Mouse (Mus musculus) kidney, postnatal 25 days (tissue): Measurements from ENCODE around the gene Tbc1d4.
"Not testable (repeated sequence)": the region's sequence is repeated elsewhere in the genome, so short reads cannot be mapped to it uniquely, and the experiment has no call there.

Source experiments
- DNase-seq, 2 experiments: peaks; one replicate each; pipeline ENCODE4 v3.0.0; 2021; ENCODE audit warnings: mixed read lengths in 2 of 2

Gene Tbc1d4

DNA sequence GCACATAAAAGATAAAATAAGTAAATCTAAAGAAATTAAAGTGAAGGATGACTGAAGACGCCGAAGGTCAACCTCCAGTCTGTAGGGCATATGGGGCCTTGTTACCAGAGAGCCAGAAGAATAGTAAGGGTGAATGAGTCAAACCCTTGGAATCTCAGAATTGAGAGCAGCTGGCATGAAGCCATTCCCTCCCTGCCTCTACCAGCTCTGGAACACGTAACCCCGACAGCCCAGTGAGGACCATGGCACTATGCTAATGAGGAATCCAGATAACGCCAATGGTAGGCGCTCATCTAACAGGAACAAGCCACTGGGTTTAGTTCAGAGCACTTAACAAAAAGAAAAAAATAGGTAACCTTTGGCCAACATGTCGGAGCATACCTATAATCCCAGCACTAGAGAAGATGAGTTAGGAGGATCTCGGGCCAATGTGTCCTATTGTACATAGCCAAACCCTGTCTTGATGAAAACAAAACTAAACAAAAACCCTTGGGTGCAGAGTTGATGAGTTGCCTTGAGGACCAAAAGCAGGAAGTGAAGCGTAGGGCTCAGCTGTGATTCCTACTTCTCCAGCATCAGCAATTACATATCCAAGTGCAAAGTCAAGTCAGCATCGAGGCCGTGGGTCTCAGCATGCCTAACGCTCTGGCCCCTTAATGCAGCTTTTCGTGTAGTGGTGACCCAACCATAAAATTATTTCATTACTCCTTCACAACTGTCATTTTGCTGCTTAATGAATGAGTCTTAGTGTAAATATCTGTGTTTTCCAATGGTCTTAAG lies 13.5 kb downstream of the Tbc1d4 start:
- peak; percentile 26 to 49 for DNase-seq

DNA sequence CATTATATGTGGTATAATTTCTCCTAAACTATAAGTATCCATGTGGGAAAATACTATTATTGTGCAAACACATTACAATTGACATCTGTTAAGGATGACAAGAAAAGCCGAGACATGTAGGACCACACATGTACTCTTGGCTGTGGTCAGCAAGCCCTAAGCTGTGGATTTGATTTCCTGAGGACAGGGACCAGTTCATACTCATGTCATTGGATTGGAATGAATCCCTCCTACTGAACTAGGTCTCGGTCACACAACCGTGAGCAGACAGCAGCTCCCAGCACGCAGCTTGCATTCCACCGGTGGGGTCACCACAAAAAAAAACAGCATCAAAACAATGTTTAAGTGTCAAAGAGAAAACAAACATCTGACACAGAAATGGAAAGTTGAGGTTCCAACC lies 15.0 kb downstream of the Tbc1d4 start:
- DNase-seq = no peak

DNA sequence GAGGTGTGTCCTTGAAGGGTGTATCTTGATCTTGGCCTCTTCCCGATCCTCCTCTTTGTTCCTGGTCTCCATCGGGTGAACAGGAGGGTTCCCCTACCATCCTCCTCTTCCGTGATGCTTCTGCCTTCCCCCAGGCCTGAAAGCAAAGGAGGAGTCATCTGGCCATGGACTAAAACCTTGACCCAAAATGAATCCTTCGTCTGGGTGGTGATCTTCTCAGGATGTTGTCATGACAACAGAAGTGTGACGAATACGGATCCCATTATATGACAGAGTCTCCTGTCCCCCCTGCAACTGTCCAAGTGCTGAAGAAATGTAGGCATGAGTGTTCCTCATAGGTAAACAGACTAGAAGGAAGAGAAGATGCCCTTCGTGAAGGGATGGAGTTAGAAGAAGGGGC lies 15.7 kb downstream of the Tbc1d4 start:
- DNase-seq = no peak

GRCm38 (mm10) chr14:101591101-101591500 lies 17.9 kb downstream of the Tbc1d4 start:
- DNase-seq = no peak

DNA sequence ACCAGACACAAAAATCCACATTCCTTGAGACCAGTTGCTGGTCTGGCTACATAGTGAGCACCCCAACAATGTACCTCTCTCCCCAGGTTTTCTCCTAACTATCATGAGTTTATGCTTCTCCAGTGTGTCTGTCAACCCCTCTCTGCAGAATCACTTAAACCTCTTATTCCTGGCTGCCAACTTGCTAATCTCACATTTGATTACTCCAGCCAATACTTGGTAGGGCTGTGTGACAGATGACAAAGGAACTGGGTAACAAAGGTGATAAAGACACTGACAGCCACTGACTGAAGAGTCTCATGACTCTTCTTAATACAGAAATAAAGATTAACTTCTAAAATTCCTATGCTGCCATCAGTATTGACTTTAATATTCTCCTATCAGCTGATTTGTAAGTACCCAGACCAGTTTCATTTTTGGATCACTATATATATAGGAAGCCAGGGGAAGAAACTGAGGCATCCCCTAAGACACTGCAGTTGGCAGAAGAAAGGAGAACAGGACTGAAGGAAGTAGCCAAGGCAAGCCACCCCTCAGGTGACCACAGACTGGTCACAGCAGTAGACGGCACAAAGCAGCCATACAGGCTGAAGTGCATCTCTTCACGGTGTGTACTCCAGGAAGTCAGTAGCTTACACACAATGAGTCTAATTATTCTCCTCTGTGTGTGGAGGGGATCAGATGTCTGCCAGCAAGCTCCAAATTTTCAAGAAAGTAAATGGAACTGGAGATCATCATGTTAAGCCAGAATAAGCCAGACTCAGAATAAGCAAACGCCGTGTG lies 20.6 kb downstream of the Tbc1d4 start:
- DNase-seq = not testable (repeated sequence)

DNA sequence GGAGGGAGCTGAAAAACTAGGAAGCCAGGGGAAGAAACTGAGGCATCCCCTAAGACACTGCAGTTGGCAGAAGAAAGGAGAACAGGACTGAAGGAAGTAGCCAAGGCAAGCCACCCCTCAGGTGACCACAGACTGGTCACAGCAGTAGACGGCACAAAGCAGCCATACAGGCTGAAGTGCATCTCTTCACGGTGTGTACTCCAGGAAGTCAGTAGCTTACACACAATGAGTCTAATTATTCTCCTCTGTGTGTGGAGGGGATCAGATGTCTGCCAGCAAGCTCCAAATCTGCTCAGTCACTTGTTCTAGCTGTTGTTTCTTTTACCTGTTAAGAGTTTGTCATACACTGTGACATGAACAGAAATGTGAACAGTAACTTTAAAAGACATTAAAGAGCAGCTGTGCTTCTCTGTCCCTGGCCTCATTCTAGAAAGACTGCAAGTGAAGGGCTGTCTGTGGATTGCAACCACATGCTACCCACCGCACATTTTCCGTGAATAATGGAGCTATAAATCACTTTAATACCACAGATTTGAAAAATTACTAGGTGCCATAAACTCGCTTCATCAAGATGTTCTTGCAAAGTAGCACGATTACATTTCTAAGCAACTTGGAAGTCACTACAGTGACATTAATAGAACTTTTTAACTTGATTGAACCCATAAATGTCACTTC lies 21.5 kb downstream of the Tbc1d4 start:
- not testable (repeated sequence) for DNase-seq

DNA sequence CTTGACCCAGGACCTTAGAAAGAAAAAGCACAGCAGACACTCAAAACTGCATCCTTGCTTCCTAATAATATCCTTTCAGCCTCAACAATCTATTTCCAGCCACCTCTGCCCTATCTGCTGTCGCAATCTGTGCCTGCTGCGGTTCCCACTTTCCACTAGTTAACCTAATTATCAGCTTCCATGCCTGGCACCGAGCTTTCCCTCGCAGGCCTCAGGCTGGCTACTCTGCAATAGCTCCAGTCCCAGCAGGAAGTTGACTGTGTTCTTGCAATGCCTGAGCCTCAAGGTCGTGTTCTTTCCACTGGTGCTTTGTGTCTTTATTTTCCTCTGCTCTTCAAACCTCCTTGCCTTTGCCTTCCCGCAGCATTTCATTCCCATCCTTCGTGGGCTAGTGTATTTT lies 22.9 kb downstream of the Tbc1d4 start:
- peak; percentile 30 to 79 for DNase-seq

- DNase-seq = no peak
These were observed 33.3 kb downstream of the Tbc1d4 start for GRCm38 (mm10) chr14:101575651-101576050.

DNA sequence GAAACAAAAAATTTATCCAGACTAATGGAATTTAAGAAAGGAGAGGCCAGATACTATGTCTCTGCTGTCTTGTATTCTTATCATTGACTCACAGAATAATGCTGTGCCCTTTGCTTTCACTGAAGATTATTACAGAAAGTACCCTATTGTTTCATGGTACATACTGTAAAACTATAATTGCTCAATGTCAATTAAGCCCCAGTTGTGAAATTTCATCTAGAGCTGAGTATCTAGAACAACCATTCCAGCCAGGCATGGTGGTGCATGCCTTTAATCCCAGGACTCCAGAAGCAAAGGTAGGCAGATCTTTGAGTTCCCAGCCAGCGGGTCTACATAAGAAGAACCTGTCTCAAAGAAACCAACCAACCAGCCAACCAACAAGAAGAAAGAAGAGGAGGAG lies 34.5 kb downstream of the Tbc1d4 start:
- DNase-seq = no peak

DNA sequence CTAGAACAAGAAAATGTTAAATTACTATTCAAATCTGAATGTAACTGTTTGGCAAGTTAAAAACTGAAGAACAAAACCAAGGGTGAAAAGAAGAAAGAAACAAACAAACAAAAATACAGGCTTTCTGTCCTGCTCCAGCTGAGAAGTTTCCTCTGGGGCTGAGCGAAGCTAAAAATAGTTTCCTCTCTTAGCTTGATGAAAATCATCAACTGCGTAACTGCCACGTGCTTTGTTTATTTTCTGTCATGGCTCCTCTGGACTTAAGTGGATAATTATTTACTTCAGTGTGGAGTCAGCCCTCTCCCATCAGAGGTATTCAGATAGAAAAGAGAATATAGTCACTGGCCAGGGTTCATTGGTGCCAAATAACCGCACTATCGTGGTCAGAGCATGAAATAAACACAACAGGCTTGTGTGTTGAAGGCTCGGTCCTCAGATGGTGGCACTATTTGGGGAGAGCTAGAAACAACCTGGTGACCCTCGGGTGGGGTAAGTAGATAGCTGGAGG lies 35.8 kb downstream of the Tbc1d4 start:
- DNase-seq = no peak

DNA sequence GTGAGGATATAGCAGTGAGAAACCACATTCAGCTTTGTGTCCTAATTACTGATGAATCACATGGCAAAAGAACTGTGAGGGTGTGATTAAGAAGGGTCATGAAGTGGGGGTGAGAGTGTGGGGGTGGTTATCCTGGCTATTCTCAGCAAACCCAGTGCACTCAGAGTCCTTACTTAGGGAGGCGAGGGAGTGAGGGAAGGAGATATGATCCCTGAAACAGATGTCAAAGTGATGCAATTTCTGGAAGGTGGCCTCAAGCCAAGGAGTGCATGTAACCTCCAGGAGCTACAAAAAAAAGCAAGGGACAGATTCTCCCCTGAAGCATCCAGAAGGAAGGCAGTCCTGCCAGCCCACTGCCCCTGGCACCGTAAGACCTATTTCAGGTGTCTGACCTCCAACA lies 40.2 kb downstream of the Tbc1d4 start:
- DNase-seq = peak in 1 of 2 experiments; percentile 5

DNA sequence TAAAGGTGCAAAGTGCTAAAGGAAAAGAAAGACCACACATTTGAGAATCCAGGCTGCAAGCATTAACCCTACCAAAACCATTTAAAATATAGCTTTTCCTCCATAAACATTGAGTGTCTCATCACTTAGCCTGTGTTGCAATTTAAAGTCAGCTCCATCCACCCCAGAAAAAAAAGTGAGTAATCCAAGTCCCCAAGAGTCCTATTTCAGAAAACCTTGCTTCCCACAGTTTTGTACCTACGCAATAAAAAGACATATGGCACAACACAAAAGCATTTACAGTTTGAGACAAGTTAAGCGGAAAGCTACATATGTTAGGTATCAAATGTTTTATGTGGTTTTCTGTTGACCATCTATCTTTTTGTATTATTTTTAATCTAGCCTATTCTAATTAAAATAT lies 42.3 kb downstream of the Tbc1d4 start:
- no peak for DNase-seq

GRCm38 (mm10) chr14:101565661-101566060 lies 43.3 kb downstream of the Tbc1d4 start:
- no peak for DNase-seq

GRCm38 (mm10) chr14:101561251-101561701 lies 47.7 kb downstream of the Tbc1d4 start:
- no peak for DNase-seq

DNA sequence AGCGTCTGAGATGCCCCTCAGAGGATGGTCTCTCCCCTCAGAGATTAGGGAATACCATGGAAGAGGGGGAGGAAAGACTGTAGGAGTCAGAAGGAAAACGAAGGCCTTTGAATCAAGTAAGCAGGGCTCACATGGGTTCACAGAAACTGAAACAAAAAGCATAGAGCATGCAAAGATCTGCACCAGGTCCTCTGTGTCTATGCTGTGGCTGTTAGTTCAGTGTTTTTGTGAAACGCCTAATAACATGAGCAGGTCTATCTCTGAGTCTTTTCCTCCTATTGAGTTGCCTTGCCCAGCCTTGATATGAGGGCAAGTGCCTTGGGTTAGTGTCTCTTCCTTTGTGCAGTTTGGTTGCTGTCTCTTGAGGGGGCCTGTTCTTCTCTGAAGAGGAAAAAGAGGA lies 49.5 kb downstream of the Tbc1d4 start:
- no peak for DNase-seq

DNA sequence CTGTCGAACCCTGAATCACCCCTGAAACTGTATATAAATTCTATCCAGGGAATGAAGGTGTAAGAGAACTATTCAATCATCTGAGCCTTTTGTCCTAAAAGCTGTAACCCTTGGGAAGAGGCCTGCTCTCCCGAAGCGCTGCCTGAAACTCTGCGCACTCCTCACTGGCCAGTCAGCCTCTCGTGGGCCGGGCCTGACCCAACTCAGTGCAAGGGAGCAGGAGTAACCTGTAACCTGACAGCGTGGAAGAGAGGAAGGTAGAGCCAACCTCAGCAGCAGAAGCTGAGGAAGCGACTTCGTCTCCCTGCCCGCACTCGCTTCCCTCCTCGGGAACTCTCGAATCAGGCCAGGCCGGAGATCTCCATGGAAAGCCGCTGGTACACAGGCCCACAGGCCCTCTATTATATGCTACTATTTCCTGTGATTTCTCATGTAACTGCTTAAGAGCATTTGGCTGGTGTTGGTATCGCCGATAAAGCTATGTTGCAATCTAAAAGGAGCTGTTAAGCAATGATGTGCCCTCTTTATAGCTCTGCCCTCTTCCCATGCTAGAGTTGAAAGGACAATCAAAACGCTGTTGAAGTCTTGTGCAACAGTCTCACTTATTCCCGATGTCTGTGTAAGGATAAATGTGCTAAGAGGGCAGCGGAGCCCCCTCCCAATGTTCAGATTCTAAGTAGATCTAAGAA lies 60.0 kb downstream of the Tbc1d4 start:
- no peak for DNase-seq

GRCm38 (mm10) chr14:101541863-101542262 lies 67.1 kb downstream of the Tbc1d4 start:
- DNase-seq = no peak

- no peak for DNase-seq
These were observed 67.8 kb downstream of the Tbc1d4 start for GRCm38 (mm10) chr14:101541141-101541540.

DNA sequence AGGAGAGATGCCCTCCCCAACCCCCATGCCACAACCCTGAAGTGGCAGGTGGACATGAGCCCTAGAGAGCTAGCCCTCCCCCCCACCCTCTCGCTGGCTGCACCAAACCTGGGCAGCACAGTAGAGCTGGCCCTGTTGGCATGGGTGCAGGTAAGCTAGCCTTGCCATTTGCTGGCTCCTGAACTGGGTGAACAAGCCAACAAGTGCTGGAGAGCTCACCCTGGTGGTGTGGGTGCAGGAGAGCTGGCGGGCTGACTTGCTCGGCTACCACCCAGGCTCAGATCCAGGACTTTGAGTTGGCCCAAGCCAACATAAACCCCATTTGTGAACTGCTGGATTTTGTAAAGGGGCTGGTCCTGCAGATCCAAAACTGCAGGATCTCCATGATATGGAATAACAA lies 68.5 kb downstream of the Tbc1d4 start:
- no peak for DNase-seq

- DNase-seq = no peak
These were observed 71.1 kb downstream of the Tbc1d4 start for GRCm38 (mm10) chr14:101537906-101538305.

- DNase-seq = no peak
These were observed 71.6 kb downstream of the Tbc1d4 start for GRCm38 (mm10) chr14:101537413-101537812.

DNA sequence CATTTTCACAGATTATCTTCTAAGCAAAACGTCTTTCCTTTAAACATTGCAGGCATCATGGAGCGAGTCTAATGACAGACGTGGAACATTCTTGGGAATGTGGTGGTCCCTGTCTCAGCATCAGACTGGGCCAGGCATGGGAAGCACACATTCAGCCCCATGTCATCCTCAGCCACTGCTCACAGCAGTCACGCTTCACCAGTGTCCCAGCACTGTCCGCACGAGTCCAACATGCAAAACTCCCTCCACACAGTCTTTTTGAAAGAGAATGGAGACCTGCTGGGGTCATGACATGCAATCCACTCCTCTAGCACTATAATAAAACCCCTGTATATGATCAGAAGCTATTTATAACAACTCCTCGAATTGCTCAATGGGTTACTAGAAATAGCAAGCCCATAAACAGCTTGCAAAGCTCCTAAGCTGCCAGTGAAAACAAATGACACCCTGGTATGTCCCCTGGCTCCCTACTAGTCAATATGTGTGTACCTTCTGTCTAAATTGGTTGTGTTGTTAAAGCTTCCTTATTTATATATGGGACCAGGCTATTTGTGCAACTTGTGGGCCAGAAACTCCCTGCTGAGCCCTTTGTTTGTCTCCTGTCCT lies 76.8 kb downstream of the Tbc1d4 start:
- no peak for DNase-seq
